Mouse (Mus musculus) small intestine, adult 2 months (tissue): ENCODE results near the gene Mettl18. TPM values are rescaled to one million over a fixed set of nuclear protein-coding genes. Genes with fewer than 3 reads are reported as not detected.
A peak's percentile ranks its signal among the peaks of the same experiment; 100 is the strongest.

Source experiments
- H3K27ac ChIP-seq: fragments of 200-500 bp; 2 replicates; pipeline ENCODE4 v1.5.1; 2012; ENCODE audit warnings: low read depth, low read length, control low read depth, inconsistent platforms; ENCODE audit not compliant: insufficient read depth
- H3K27me3 ChIP-seq: fragments of 200-500 bp; 2 replicates; pipeline ENCODE4 v1.6.1; 2012; ENCODE audit warnings: mild to moderate bottlenecking, moderate library complexity, low read length, inconsistent platforms; ENCODE audit not compliant: control insufficient read depth, insufficient read depth
- H3K36me3 ChIP-seq: fragments of 200-500 bp; 2 replicates; pipeline ENCODE4 v1.6.1; 2012; ENCODE audit warnings: mild to moderate bottlenecking, low read length, control low read depth, inconsistent platforms; ENCODE audit not compliant: control insufficient read depth, insufficient read depth
- H3K4me1 ChIP-seq: fragments of 200-500 bp; 2 replicates; pipeline ENCODE4 v1.6.1; 2012; ENCODE audit warnings: low read length, inconsistent platforms, mixed read lengths; ENCODE audit not compliant: control insufficient read depth, insufficient read depth, insufficient read length
- H3K4me3 ChIP-seq: fragments of 200-500 bp; 2 replicates; pipeline ENCODE4 v1.5.1; 2012; ENCODE audit warnings: low read depth, mild to moderate bottlenecking, control low read depth, inconsistent platforms, low read length, moderate library complexity
- CTCF ChIP-seq: fragments of 200-500 bp; IDR thresholded peaks from 2 replicates; pipeline ENCODE4 v1.5.1; 2012; ENCODE audit warnings: low read depth, mild to moderate bottlenecking, control low read depth, inconsistent platforms, low read length, moderate library complexity, mixed read lengths; ENCODE audit not compliant: insufficient replicate concordance, insufficient read length; ENCODE audit errors: extremely low read depth
- POLR2A ChIP-seq: fragments of 200-500 bp; IDR thresholded peaks from 2 replicates; pipeline ENCODE4 v1.6.1; 2012; ENCODE audit warnings: low read depth, mild to moderate bottlenecking, control low read depth, inconsistent platforms, low read length, moderate library complexity
- WGBS: fragments of 180-500 bp; shearing (Covaris S2); methylation state at CpG from one replicate; pipeline ENCODE4 v1.1.7; 2018; 5-methylcytosine and 5-hydroxymethylcytosine counted together
- polyA plus RNA-seq: library from polyadenylated mRNA; depleted of rRNA; stranded (reverse); fragments of >200 nt; gene quantifications from 2 replicates; pipeline ENCODE4 v1.2.3, GENCODE M21; 2012; rRNA removed

Mettl18 gene
- polyA plus RNA-seq: 0.06 and 0.08 TPM in 2 replicates

- TF ChIP-seq POLR2A: 0 out of 2 replicates have a peak, but pooled peaks have one; percentile 41
- TF ChIP-seq CTCF: 0 out of 2 replicates have a peak, but pooled peaks have one; percentile 29
- H3K36me3 ChIP-seq: 0 out of 2 replicates have a peak, but pooled peaks cover 4% of the 10 kb centered on the region
- no peaks in the 10 kb centered on the region for H3K27me3 ChIP-seq
- peak within 1 kb of the TSS; percentile 95 for H3K27ac ChIP-seq
- H3K4me3 ChIP-seq: peak within 1 kb of the TSS; percentile 99
- no peaks in the 10 kb centered on the region for H3K4me1 ChIP-seq
- under 1% methylated on average over 43 of the region's 43 CpGs for WGBS
These were observed at the start of gene Mettl18, which contains the start of gene BC055324 for GRCm38 (mm10) chr1:163994721-163995608. Mettl18 (plus strand) TSS chr1:163994889. BC055324 (minus strand) TSS chr1:163994796.

- Histone ChIP-seq H3K27me3 (no peaks in the 10 kb centered on the region), H3K4me3 (no peak overlapping the region), H3K27ac (no peak overlapping the region), H3K36me3 (peaks cover 48% of the 10 kb centered on the region), H3K4me1 (no peaks in the 10 kb centered on the region)
- 86% methylated on average over 2 of the region's 2 CpGs for WGBS
- TF ChIP-seq POLR2A (no peak), CTCF (no peak)
These were observed 41.3 kb upstream of the Mettl18 start for GRCm38 (mm10) chr1:163953396-163953795.

GRCm38 (mm10) chr1:163958036-163958435, 36.7 kb upstream of the Mettl18 start:
- Histone ChIP-seq H3K4me1 (no peaks in the 10 kb centered on the region), H3K4me3 (no peak overlapping the region), H3K27ac (no peak overlapping the region), H3K36me3 (peaks cover 21% of the 10 kb centered on the region), H3K27me3 (no peaks in the 10 kb centered on the region)
- 80% methylated on average over 3 of the region's 3 CpGs for WGBS
- TF ChIP-seq CTCF: no peak
- no peak for TF ChIP-seq POLR2A

- no peak overlapping the region for H3K4me3 ChIP-seq
- no peaks in the 10 kb centered on the region for H3K4me1 ChIP-seq
- no peaks in the 10 kb centered on the region for H3K27me3 ChIP-seq
- TF ChIP-seq CTCF: no peak
- H3K36me3 ChIP-seq: peaks cover 2% of the 10 kb centered on the region; the same call in 1 of the 2 replicates
- no peak overlapping the region for H3K27ac ChIP-seq
- 80% methylated on average over 10 of the region's 10 CpGs for WGBS
These were observed 30.5 kb upstream of the Mettl18 start for GRCm38 (mm10) chr1:163964008-163964689.

GRCm38 (mm10) chr1:163974471-163974870, 20.2 kb upstream of the Mettl18 start:
- H3K27ac ChIP-seq: no peak overlapping the region
- H3K27me3 ChIP-seq: no peaks in the 10 kb centered on the region
- H3K4me3 ChIP-seq: no peak overlapping the region
- TF ChIP-seq CTCF (no peak), POLR2A (no peak)
- H3K4me1 ChIP-seq: no peaks in the 10 kb centered on the region
- WGBS: 87% methylated on average over 1 of the region's 1 CpGs
- H3K36me3 ChIP-seq: 0 out of 2 replicates have a peak, but pooled peaks cover 2% of the 10 kb centered on the region

- Histone ChIP-seq H3K4me1 (no peaks in the 10 kb centered on the region), H3K27ac (no peak overlapping the region), H3K27me3 (no peaks in the 10 kb centered on the region), H3K36me3 (0 out of 2 replicates have a peak, but pooled peaks cover 2% of the 10 kb centered on the region), H3K4me3 (no peak overlapping the region)
- WGBS: 91% methylated on average over 2 of the region's 2 CpGs
- TF ChIP-seq CTCF (no peak), POLR2A (no peak)
These were observed 19.6 kb upstream of the Mettl18 start for GRCm38 (mm10) chr1:163975088-163975487.

- Histone ChIP-seq H3K36me3 (0 out of 2 replicates have a peak, but pooled peaks cover under 1% of the 10 kb centered on the region), H3K4me3 (no peak overlapping the region), H3K4me1 (no peaks in the 10 kb centered on the region), H3K27ac (no peak overlapping the region), H3K27me3 (no peaks in the 10 kb centered on the region)
- WGBS: 90% methylated on average over 1 of the region's 1 CpGs
- TF ChIP-seq CTCF (no peak), POLR2A (no peak)
These were observed 18.2 kb upstream of the Mettl18 start for GRCm38 (mm10) chr1:163976515-163976914.
